Mouse (Mus musculus) brain, embryonic 14.5 days (tissue): ENCODE measurements around the gene Veph1.

Source experiments
- CTCF ChIP-seq: fragments of 200-500 bp; IDR thresholded peaks from 2 replicates; pipeline ENCODE4 v1.5.1; 2012; ENCODE audit warnings: inconsistent platforms, mild to moderate bottlenecking, moderate library complexity, borderline replicate concordance; ENCODE audit not compliant: insufficient read depth, insufficient read length; ENCODE audit errors: extremely low read depth
- POLR2A ChIP-seq: fragments of 200-500 bp; IDR thresholded peaks from 2 replicates; pipeline ENCODE4 v1.6.1; 2012; ENCODE audit warnings: mild to moderate bottlenecking, inconsistent platforms, borderline replicate concordance; ENCODE audit not compliant: poor library complexity, insufficient read depth, insufficient read length, severe bottlenecking; ENCODE audit errors: extremely low read depth

- TF ChIP-seq CTCF (no peak), POLR2A (no peak)
These were observed 131.6 kb downstream of the Veph1 start for GRCm38 (mm10) chr3:66165026-66165425.
